Mouse (Mus musculus): ENCODE results near the gene Mbnl2. TPM values are rescaled to one million over a fixed set of nuclear protein-coding genes. Genes with fewer than 3 reads are reported as not detected.

The Mbnl2 gene
- polyA plus RNA-seq, 1 experiment from 2014 or later: 142 TPM

DNA sequence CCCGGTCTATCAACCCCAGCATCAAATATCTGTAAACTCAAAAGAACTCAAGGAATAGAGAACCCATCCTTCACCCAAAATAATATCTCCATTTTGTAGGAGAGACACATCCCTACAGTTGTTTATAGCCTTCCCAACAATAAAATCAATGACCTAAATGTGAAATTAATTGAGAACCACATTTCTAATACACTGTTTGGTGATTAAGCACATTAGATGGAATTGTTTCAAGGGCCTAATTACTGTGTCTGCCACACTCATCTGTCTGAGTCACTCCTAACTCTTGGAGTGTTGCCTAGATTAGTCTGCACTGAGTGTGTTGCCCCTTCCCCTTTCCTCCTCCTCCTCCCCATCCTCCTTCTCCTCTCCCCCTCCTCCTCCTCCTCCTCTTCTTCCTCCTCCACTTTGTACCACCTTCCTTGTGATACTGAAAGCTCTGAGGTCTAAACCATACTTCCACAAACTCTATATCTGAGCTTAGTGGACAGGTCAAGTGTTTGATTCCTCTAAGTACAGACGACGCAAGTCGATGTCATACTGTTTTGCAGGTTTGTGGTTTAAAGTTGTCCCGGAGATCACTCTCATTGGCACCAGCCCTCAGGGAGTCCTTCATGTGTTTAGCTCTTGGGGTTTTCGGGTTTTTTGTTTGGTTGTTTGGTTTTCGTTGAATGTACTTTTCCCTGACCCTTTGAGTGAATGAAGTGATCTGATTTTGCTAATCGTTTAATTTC lies 48.8 kb downstream of the Mbnl2 start:
- peaks cover 39% of the 10 kb centered on the region for H3K4me1 ChIP-seq (ENCODE audit: control insufficient read depth, insufficient read depth, low read length)
- 79% methylated on average over 8 of the region's 8 CpGs for WGBS
- ATAC-seq (replicated peaks; ENCODE audit: extremely low read depth, insufficient read depth, low FRiP score): no peak
- no peaks in the 10 kb centered on the region for H3K27me3 ChIP-seq (ENCODE audit: control insufficient read depth, insufficient read depth, low read length)
- H3K9ac ChIP-seq (ENCODE audit: low read length): no peak overlapping the region
- 0 out of 2 replicates have a peak, but pooled peaks cover 2% of the 10 kb centered on the region for H3K36me3 ChIP-seq (ENCODE audit: control insufficient read depth, insufficient read depth)
- H3K4me2 ChIP-seq (ENCODE audit: low read depth, low read length): no peak overlapping the region
- H3K4me3 ChIP-seq (ENCODE audit: low read length): no peak overlapping the region
- no peaks in the 10 kb centered on the region for H3K9me3 ChIP-seq (replicated peaks; ENCODE audit: control insufficient read depth, low read length)
- H3K27ac ChIP-seq (ENCODE audit: low read length): no peak overlapping the region

DNA sequence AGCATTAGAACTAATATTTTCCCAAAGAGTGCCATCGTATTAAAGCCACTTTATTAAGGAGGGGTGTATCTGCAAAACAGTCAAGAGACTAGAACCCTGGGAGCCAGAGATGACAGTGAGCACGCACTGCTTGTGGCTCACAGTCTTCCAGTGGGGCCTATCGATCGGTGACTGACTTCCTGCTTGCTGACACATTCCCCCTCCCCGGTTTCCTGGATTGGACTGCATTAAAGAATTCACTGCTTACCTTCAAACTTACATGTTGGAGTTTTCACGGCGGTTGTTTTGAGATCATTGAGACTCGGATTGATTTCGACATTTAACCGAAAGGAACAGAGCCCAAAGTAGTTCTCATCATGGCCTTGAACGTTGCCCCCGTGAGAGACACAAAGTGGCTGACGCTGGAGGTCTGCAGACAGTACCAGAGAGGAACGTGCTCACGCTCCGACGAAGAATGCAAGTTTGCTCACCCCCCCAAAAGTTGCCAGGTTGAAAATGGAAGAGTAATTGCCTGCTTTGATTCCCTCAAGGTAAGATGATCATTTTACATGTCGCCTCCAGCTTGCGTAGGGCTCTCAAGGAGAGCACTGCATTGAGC lies 49.5 kb downstream of the Mbnl2 start:
- H3K27ac ChIP-seq (ENCODE audit: low read length): no peak overlapping the region
- ATAC-seq (replicated peaks; ENCODE audit: extremely low read depth, insufficient read depth, low FRiP score): no peak
- 79% methylated on average over 19 of the region's 19 CpGs for WGBS
- no peak overlapping the region for H3K4me3 ChIP-seq (ENCODE audit: low read length)
- no peaks in the 10 kb centered on the region for H3K9me3 ChIP-seq (replicated peaks; ENCODE audit: control insufficient read depth, low read length)
- H3K27me3 ChIP-seq (ENCODE audit: control insufficient read depth, insufficient read depth, low read length): no peaks in the 10 kb centered on the region
- H3K4me1 ChIP-seq (ENCODE audit: control insufficient read depth, insufficient read depth, low read length): peaks cover 34% of the 10 kb centered on the region
- H3K4me2 ChIP-seq (ENCODE audit: low read depth, low read length): no peak overlapping the region
- 0 out of 2 replicates have a peak, but pooled peaks cover 2% of the 10 kb centered on the region for H3K36me3 ChIP-seq (ENCODE audit: control insufficient read depth, insufficient read depth)
- no peak overlapping the region for H3K9ac ChIP-seq (ENCODE audit: low read length)

DNA sequence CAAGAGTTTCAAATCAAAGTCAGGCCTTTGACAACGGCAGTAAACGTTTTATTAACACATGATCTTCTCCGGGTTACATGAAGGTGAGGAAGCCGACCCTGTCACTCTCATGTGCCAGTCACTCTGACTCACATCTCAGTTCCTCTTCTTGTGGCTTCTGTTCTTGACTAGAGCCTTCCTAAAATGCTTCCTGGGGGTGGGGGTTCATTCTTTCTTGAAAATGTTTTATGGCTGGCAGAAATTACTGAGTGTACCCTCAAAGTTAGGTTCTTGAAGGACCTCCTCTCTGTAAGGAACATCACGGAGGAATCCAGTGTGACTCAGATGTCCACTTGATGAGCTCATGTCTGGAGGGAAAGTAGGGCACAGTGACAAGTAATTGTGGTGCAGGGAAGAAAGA lies 50.2 kb downstream of the Mbnl2 start:
- H3K9ac ChIP-seq (ENCODE audit: low read length): no peak overlapping the region

DNA sequence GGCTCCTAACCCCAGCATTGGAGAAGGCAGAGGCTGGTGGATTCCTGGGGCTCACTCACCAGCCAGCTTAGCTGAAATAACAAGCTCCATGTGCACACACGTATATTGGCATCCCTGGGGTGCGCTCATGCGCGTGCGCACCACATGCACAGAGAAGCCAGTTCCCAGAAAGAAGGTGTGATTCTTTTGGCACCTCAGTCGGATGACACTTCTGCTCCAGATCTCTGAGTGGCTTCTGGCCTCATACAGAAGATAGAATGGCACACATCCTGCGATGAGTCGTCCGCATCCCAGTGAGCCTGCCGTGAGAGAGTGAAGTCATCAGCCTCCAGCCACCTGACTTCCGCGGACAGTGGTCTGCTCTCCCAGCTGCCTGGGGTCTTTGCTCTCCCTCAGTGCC lies 55.0 kb downstream of the Mbnl2 start:
- Histone ChIP-seq H3K4me2 (ENCODE audit: low read depth, low read length) (no peak overlapping the region), H3K27ac (ENCODE audit: low read length) (peak overlapping the region; percentile 18; the same call in 1 of the 2 replicates), H3K27me3 (ENCODE audit: control insufficient read depth, insufficient read depth, low read length) (no peaks in the 10 kb centered on the region), H3K4me3 (ENCODE audit: low read length) (no peak overlapping the region), H3K4me1 (ENCODE audit: control insufficient read depth, insufficient read depth, low read length) (peaks cover 34% of the 10 kb centered on the region), H3K36me3 (ENCODE audit: control insufficient read depth, insufficient read depth) (peaks cover 8% of the 10 kb centered on the region; the same call in 1 of the 2 replicates), H3K9me3 (replicated peaks; ENCODE audit: control insufficient read depth, low read length) (no peaks in the 10 kb centered on the region), H3K9ac (ENCODE audit: low read length) (no peak overlapping the region)
- 45% methylated on average over 12 of the region's 12 CpGs for WGBS
- peak; percentile 35; the same call in 1 of the 2 replicates for ATAC-seq (replicated peaks; ENCODE audit: extremely low read depth, insufficient read depth, low FRiP score)

More for the DNA sequence above, 50.2 kb downstream of the Mbnl2 start:
- H3K36me3 ChIP-seq (ENCODE audit: control insufficient read depth, insufficient read depth): peaks cover 3% of the 10 kb centered on the region; the same call in 1 of the 2 replicates
- no peak overlapping the region for H3K4me2 ChIP-seq (ENCODE audit: low read depth, low read length)
- H3K4me1 ChIP-seq (ENCODE audit: control insufficient read depth, insufficient read depth, low read length): peaks cover 32% of the 10 kb centered on the region
- H3K27me3 ChIP-seq (ENCODE audit: control insufficient read depth, insufficient read depth, low read length): no peaks in the 10 kb centered on the region
- H3K27ac ChIP-seq (ENCODE audit: low read length): no peak overlapping the region
- ATAC-seq (replicated peaks; ENCODE audit: extremely low read depth, insufficient read depth, low FRiP score): no peak
- no peaks in the 10 kb centered on the region for H3K9me3 ChIP-seq (replicated peaks; ENCODE audit: control insufficient read depth, low read length)
- no peak overlapping the region for H3K4me3 ChIP-seq (ENCODE audit: low read length)
- WGBS: 64% methylated on average over 5 of the region's 5 CpGs

DNA sequence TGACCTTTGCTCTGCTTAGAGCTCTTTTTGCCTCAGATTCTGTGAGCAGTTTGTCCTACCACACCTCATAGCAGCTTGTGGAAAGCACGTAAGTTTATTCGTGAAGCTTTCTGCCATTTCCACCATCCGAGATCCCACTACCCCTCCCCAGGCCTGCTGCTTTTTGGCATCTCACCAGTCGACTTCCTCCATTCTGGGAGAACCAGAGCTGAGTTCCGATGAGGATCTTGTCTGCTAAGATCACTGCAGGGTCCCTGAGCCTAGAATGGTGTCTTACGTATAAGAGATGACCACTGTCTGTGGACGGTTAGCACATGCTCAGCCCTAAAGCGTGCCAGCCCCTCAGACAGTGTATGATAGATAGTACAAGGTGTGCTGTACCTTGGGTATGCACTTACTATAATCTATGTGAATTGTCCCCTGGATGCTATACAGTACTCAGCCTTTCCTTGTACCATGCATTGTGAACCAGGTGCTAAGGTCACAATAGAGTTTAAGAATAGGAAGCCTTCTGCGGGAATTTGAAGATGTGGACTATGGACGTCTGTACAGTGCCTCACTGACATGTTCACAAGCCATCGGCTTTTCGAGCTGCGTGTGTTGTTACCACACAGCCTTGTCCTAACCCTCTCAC lies 55.5 kb downstream of the Mbnl2 start:
- Histone ChIP-seq H3K4me1 (ENCODE audit: control insufficient read depth, insufficient read depth, low read length) (peaks cover 38% of the 10 kb centered on the region), H3K4me2 (ENCODE audit: low read depth, low read length) (no peak overlapping the region), H3K27me3 (ENCODE audit: control insufficient read depth, insufficient read depth, low read length) (no peaks in the 10 kb centered on the region), H3K36me3 (ENCODE audit: control insufficient read depth, insufficient read depth) (peaks cover 8% of the 10 kb centered on the region; the same call in 1 of the 2 replicates), H3K4me3 (ENCODE audit: low read length) (no peak overlapping the region), H3K27ac (ENCODE audit: low read length) (peak overlapping the region; percentile 18; the same call in 1 of the 2 replicates), H3K9ac (ENCODE audit: low read length) (no peak overlapping the region), H3K9me3 (replicated peaks; ENCODE audit: control insufficient read depth, low read length) (no peaks in the 10 kb centered on the region)
- no peak for ATAC-seq (replicated peaks; ENCODE audit: extremely low read depth, insufficient read depth, low FRiP score)
- WGBS: 81% methylated on average over 13 of the region's 13 CpGs

DNA sequence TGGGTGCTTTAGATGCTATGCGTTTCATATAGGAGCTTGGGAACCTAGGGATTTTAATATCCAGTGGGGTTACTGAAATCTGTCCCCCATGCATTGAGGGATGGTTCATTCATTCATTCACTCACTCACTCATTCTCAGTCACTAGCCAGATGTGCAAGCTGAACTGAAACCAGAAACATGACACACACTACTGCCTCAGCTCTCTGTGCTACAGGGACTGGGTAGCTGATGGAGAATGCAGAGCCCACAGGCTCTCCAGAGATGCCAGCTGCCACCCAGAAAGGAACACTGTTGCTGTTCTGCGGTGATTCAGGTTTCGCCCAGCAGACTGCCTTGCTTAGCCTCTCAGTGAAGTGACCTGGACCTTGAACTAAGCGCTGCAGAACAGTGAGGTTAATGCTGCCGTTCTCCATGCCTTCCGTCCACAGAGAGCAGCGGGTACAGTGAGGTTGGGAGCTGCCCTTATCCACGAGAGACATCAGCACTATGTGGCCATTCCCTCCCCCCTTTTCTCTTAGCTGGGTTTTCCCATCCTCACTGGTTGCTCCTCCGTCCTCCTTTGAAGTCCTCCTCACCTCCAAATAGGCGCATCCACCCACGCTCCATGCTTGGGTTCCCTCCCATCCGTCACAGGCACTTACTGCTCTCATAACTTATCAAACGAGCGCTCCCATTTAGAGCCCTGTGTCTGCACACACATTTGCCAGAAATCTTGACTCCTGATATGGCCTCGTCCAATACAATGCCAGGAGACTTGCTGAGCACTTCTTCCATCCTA lies 58.2 kb downstream of the Mbnl2 start:
- Histone ChIP-seq H3K27ac (ENCODE audit: low read length) (no peak overlapping the region), H3K27me3 (ENCODE audit: control insufficient read depth, insufficient read depth, low read length) (no peaks in the 10 kb centered on the region), H3K4me3 (ENCODE audit: low read length) (no peak overlapping the region), H3K9ac (ENCODE audit: low read length) (no peak overlapping the region), H3K9me3 (replicated peaks; ENCODE audit: control insufficient read depth, low read length) (no peaks in the 10 kb centered on the region), H3K36me3 (ENCODE audit: control insufficient read depth, insufficient read depth) (peaks cover 6% of the 10 kb centered on the region; the same call in 1 of the 2 replicates), H3K4me2 (ENCODE audit: low read depth, low read length) (no peak overlapping the region), H3K4me1 (ENCODE audit: control insufficient read depth, insufficient read depth, low read length) (peaks cover 55% of the 10 kb centered on the region)
- no peak for ATAC-seq (replicated peaks; ENCODE audit: extremely low read depth, insufficient read depth, low FRiP score)
- WGBS: 58% methylated on average over 15 of the region's 15 CpGs

DNA sequence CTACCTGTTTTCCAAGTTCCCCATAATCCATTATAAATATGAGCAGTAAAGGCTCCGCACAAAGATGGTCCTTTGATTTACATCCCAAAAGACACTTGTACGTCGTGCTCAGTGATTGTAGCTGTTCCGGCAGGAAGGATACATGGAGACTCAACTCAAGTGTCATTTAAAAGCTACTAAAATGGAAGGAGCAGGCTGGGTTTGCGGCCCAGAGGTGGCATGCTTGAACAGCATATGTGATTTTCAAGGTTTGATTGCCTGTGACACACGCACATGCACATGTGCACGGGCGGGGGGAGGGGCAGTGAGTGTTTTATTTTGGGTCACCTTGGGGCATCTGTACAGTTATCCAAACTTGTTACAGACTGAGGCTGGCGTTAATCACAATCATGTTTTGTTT lies 59.9 kb downstream of the Mbnl2 start:
- Histone ChIP-seq H3K4me1 (ENCODE audit: control insufficient read depth, insufficient read depth, low read length) (peaks cover 57% of the 10 kb centered on the region), H3K27ac (ENCODE audit: low read length) (0 out of 2 replicates have a peak overlapping the region, but pooled peaks have one; percentile 46), H3K4me2 (ENCODE audit: low read depth, low read length) (no peak overlapping the region), H3K9ac (ENCODE audit: low read length) (no peak overlapping the region), H3K36me3 (ENCODE audit: control insufficient read depth, insufficient read depth) (peaks cover 6% of the 10 kb centered on the region; the same call in 1 of the 2 replicates), H3K4me3 (ENCODE audit: low read length) (no peak overlapping the region), H3K9me3 (replicated peaks; ENCODE audit: control insufficient read depth, low read length) (no peaks in the 10 kb centered on the region), H3K27me3 (ENCODE audit: control insufficient read depth, insufficient read depth, low read length) (no peaks in the 10 kb centered on the region)
- WGBS: 82% methylated on average over 9 of the region's 9 CpGs
- ATAC-seq (replicated peaks; ENCODE audit: extremely low read depth, insufficient read depth, low FRiP score): no peak

DNA sequence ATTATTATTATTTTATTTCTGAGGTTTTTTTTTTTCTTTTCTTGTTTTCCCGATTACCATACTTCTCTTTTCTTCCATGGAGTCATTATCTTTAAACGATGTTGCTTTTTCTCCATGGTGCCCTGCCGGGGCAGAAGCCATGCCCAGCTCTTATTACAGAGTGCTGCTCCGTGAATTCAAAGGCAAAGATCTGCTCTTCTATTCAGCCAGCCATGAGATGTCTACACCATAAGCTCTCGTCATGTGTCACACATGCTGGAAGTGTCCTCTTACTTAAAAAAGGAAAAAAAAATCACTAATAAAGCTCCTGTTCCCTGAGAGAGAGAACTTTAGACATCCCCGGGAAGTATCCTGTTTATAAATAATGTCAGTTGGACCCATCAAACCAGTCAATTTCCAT lies 60.4 kb downstream of the Mbnl2 start:
- Histone ChIP-seq H3K36me3 (ENCODE audit: control insufficient read depth, insufficient read depth) (peaks cover 3% of the 10 kb centered on the region; the same call in 1 of the 2 replicates), H3K4me2 (ENCODE audit: low read depth, low read length) (no peak overlapping the region), H3K4me1 (ENCODE audit: control insufficient read depth, insufficient read depth, low read length) (peaks cover 54% of the 10 kb centered on the region), H3K27ac (ENCODE audit: low read length) (peak overlapping the region; percentile 72), H3K4me3 (ENCODE audit: low read length) (no peak overlapping the region), H3K9ac (ENCODE audit: low read length) (no peak overlapping the region), H3K9me3 (replicated peaks; ENCODE audit: control insufficient read depth, low read length) (no peaks in the 10 kb centered on the region), H3K27me3 (ENCODE audit: control insufficient read depth, insufficient read depth, low read length) (no peaks in the 10 kb centered on the region)
- WGBS: 69% methylated on average over 6 of the region's 6 CpGs
- ATAC-seq (replicated peaks; ENCODE audit: extremely low read depth, insufficient read depth, low FRiP score): no peak
